In genomic region chr1:134741433-134741832, GRCm38 (mm10) we compare ENCODE assay signal across 8 mouse cellular contexts.
DNase-seq lines count a peak whose midpoint lies in the region; ATAC-seq and TF ChIP-seq lines count a peak whose summit lies in the region.

No protein-coding gene starts in this region.

- H3K4me3 ChIP-seq in kidney, embryonic 14.5 days (ENCODE audit: low read length), result no peak overlapping the region
- H3K4me3 ChIP-seq in G1E (ENCODE audit: low read depth, low read length), result peak overlapping the region; percentile 57; the same call in 1 of the 2 replicates
- peak overlapping the region; percentile 33 for H3K4me3 ChIP-seq in liver, embryonic 13.5 days (replicated peaks)

- H3K27ac ChIP-seq in kidney, embryonic 14.5 days (ENCODE audit: low read depth, low read length), result no peak overlapping the region
- H3K27ac ChIP-seq in liver, embryonic 13.5 days, result peak overlapping the region; percentile 87

- no peak overlapping the region for H3K4me2 ChIP-seq in kidney, embryonic 14.5 days (replicated peaks; ENCODE audit: low read depth, low read length)
- peak overlapping the region; percentile 60 for H3K4me2 ChIP-seq in liver, embryonic 13.5 days

- 78% methylated on average over 6 of the region's 6 CpGs for WGBS in kidney, embryonic 14.5 days
- 33% methylated on average over 6 of the region's 6 CpGs for WGBS in liver, embryonic 13.5 days (ENCODE audit: insufficient replicate concordance)

- ATAC-seq in kidney, embryonic 14.5 days (ENCODE audit: low FRiP score, low TSS enrichment), result no peak
- no peak for ATAC-seq in G1E (ENCODE audit: extremely low read depth, insufficient number of reproducible peaks, low FRiP score, poor library complexity, severe bottlenecking)
- ATAC-seq in liver, embryonic 13.5 days (ENCODE audit: low read depth), result peak; percentile 27; the same call in 1 of the 2 replicates

- no peak for TF ChIP-seq CTCF in G1E (IDR thresholded peaks at IDR 0.05; ENCODE audit: low read depth, low read length)

- no peaks in the 10 kb centered on the region for H3K9me3 ChIP-seq in kidney, embryonic 14.5 days (ENCODE audit: control insufficient read depth, low read length)
- H3K9me3 ChIP-seq in G1E (replicated peaks), result no peaks in the 10 kb centered on the region
- H3K9me3 ChIP-seq in liver, embryonic 13.5 days (replicated peaks), result no peaks in the 10 kb centered on the region

- H3K9ac ChIP-seq in kidney, embryonic 14.5 days (ENCODE audit: low read depth, low read length), result no peak overlapping the region
- peak overlapping the region; percentile 49 for H3K9ac ChIP-seq in liver, embryonic 13.5 days

- no peaks in the 10 kb centered on the region for H3K27me3 ChIP-seq in kidney, embryonic 14.5 days (ENCODE audit: control insufficient read depth, insufficient read depth, low read length)
- H3K27me3 ChIP-seq in G1E (ENCODE audit: insufficient read depth, low read length), result peaks cover 41% of the 10 kb centered on the region
- 0 out of 2 replicates have a peak, but pooled peaks cover 5% of the 10 kb centered on the region for H3K27me3 ChIP-seq in liver, embryonic 13.5 days

- no peaks in the 10 kb centered on the region for H3K4me1 ChIP-seq in kidney, embryonic 14.5 days (ENCODE audit: control insufficient read depth, insufficient read depth, low read length)
- H3K4me1 ChIP-seq in G1E (ENCODE audit: insufficient read depth, low read depth, low read length), result peaks cover 31% of the 10 kb centered on the region
- peaks cover 50% of the 10 kb centered on the region for H3K4me1 ChIP-seq in liver, embryonic 13.5 days (replicated peaks)

- peak; percentile 23 for DNase-seq in kidney, adult 18-20 months
- DNase-seq in A20 (ENCODE audit: low read depth, low spot score) (peak; percentile 69), G1E (ENCODE audit: low spot score) (no peak)
- peak; percentile 56 for DNase-seq in liver, embryonic 13.5 days
- DNase-seq in neural tube, embryonic 10.5 days (ENCODE audit: extremely low spot score, low spot score), result no peak
- no peak for DNase-seq in cerebellum, adult 9-10 months
- no peak for DNase-seq in gastrocnemius, postnatal 25 days

- no peaks in the 10 kb centered on the region for H3K36me3 ChIP-seq in kidney, embryonic 14.5 days (ENCODE audit: control insufficient read depth, insufficient read depth, low read length)
- H3K36me3 ChIP-seq in G1E (replicated peaks), result no peaks in the 10 kb centered on the region
- no peaks in the 10 kb centered on the region for H3K36me3 ChIP-seq in liver, embryonic 13.5 days

Comparison
In these comparisons a context has a peak if more than half of its experiments do, and no peak if none do; other contexts are left out.
1. DNase-seq: peak in kidney, adult 18-20 months (single experiment), A20 (single experiment) and liver, embryonic 13.5 days (single experiment); none in G1E (single experiment), neural tube, embryonic 10.5 days (single experiment), cerebellum, adult 9-10 months (single experiment) and gastrocnemius, postnatal 25 days (single experiment).